Mouse (Mus musculus) G1E (cell line): ENCODE data around the gene Otud7b.

Experiments
- CTCF ChIP-seq: IDR thresholded peaks from 2 replicates; pipeline ENCODE4 v1.5.1; 2012; ENCODE audit warnings: low read depth, low read length, inconsistent platforms, mixed read lengths
- GATA1 ChIP-seq: IDR thresholded peaks from 2 replicates; pipeline ENCODE4 v1.6.1; 2012; ENCODE audit warnings: borderline replicate concordance, low read length, inconsistent platforms, mixed read lengths
- POLR2AphosphoS5 ChIP-seq: IDR thresholded peaks from 2 replicates; pipeline ENCODE4 v1.6.1; 2012; ENCODE audit warnings: low read depth, low read length, inconsistent platforms; ENCODE audit not compliant: insufficient replicate concordance

- no peak for TF ChIP-seq CTCF
- no peak for TF ChIP-seq GATA1
- TF ChIP-seq POLR2AphosphoS5 = no peak
These were observed 58.7 kb downstream of the Otud7b start for GRCm38 (mm10) chr3:96163040-96163439.
